Mouse (Mus musculus) heart, embryonic 15.5 days (tissue): Measurements from ENCODE around the gene Ppp2r5b. TPM values are rescaled to one million over a fixed set of nuclear protein-coding genes. Genes with fewer than 3 reads are reported as not detected.

Experiments used
- ATAC-seq: fragments of 200-750 bp; cut with Nextera tagmentation; replicated peaks from 2 replicates; pipeline ENCODE4 v1.8.0; 2017; ENCODE audit warnings: low read depth, moderate TSS enrichment; ENCODE audit not compliant: insufficient number of reproducible peaks, insufficient read depth, low FRiP score
- H3K27ac ChIP-seq: fragments of 300-500 bp; sonication (generic); 2 replicates; pipeline ENCODE4 v1.5.1; 2015; ENCODE audit warnings: mild to moderate bottlenecking, inconsistent platforms
- H3K27me3 ChIP-seq: fragments of 300-500 bp; sonication (generic); 2 replicates; pipeline ENCODE4 v1.6.1; 2015; ENCODE audit warnings: inconsistent platforms
- H3K36me3 ChIP-seq: fragments of 300-500 bp; sonication (generic); 2 replicates; pipeline ENCODE4 v1.6.1; 2015; ENCODE audit warnings: mild to moderate bottlenecking, inconsistent platforms
- H3K4me1 ChIP-seq: fragments of 300-500 bp; sonication (generic); replicated peaks from 2 replicates; pipeline ENCODE4 v1.6.1; 2015; ENCODE audit warnings: inconsistent platforms
- H3K4me2 ChIP-seq: fragments of 300-500 bp; sonication (generic); 2 replicates; pipeline ENCODE4 v1.6.1; 2015; ENCODE audit warnings: inconsistent platforms, mild to moderate bottlenecking, moderate library complexity
- H3K4me3 ChIP-seq: fragments of 300-500 bp; sonication (generic); 2 replicates; pipeline ENCODE4 v1.5.1; 2015; ENCODE audit warnings: mild to moderate bottlenecking, inconsistent platforms
- H3K9ac ChIP-seq: fragments of 300-500 bp; sonication (generic); 2 replicates; pipeline ENCODE4 v1.6.1; 2015; ENCODE audit warnings: mild to moderate bottlenecking, inconsistent platforms
- H3K9me3 ChIP-seq: fragments of 300-500 bp; sonication (generic); replicated peaks from 2 replicates; pipeline ENCODE4 v1.6.1; 2016; ENCODE audit warnings: inconsistent platforms
- WGBS: fragments of 180-500 bp; shearing (Covaris S2); methylation state at CpG from one replicate; pipeline ENCODE4 v1.1.7; 2015; ENCODE audit warnings: mixed read lengths; 5-methylcytosine and 5-hydroxymethylcytosine counted together
- polyA plus RNA-seq: library from polyadenylated mRNA; unstranded; fragments of >200 nt; fragmentation: Nextera tagmentation; extraction: Ambion mirVana; gene quantifications from 2 replicates; pipeline ENCODE4 v1.2.1, GENCODE M21; 2015

The Ppp2r5b gene
- polyA plus RNA-seq, 1 experiment from 2014 or later = 21.4 TPM

GRCm38 (mm10) chr19:6231036-6231435 is 4.6 kb downstream of the Ppp2r5b start:
- H3K4me3 ChIP-seq = no peak overlapping the region
- H3K9ac ChIP-seq = no peak overlapping the region
- H3K4me1 ChIP-seq = peaks cover 17% of the 10 kb centered on the region
- no peak overlapping the region for H3K27ac ChIP-seq
- no peak for ATAC-seq
- no peaks in the 10 kb centered on the region for H3K9me3 ChIP-seq
- H3K36me3 ChIP-seq = peaks cover 45% of the 10 kb centered on the region
- H3K4me2 ChIP-seq = no peak overlapping the region
- H3K27me3 ChIP-seq = no peaks in the 10 kb centered on the region
- WGBS = 76% methylated on average over 2 of the region's 2 CpGs

DNA sequence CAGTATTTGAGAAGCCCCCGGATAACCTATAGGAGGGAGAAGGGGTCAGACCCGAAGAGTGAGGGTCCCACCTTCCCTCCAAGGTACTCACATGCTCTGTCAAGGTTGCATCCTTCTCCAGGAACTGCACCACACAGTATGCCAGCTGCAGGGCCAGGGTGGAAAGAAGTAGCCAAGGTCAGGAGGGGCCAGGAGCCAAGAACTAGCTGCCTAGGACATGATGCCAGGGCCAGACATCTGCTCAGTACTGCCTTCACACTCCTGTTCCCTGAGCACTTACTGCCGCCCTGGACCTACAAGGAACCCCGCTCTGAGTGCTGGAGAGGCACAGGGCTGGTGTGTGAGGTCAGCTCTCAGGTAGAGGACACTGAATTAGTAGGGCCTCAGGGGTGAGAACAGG is 5.3 kb downstream of the Ppp2r5b start:
- Histone ChIP-seq H3K9ac (no peak overlapping the region), H3K27me3 (no peaks in the 10 kb centered on the region), H3K27ac (no peak overlapping the region), H3K9me3 (no peaks in the 10 kb centered on the region), H3K36me3 (peaks cover 45% of the 10 kb centered on the region), H3K4me1 (peaks cover 17% of the 10 kb centered on the region), H3K4me2 (no peak overlapping the region), H3K4me3 (no peak overlapping the region)
- 84% methylated on average over 4 of the region's 4 CpGs for WGBS
- no peak for ATAC-seq

GRCm38 (mm10) chr19:6227864-6228263 is 7.8 kb downstream of the Ppp2r5b start:
- no peak overlapping the region for H3K9ac ChIP-seq
- 92% methylated on average over 4 of the region's 4 CpGs for WGBS
- no peak overlapping the region for H3K27ac ChIP-seq
- H3K4me2 ChIP-seq = no peak overlapping the region
- H3K27me3 ChIP-seq = no peaks in the 10 kb centered on the region
- no peaks in the 10 kb centered on the region for H3K9me3 ChIP-seq
- ATAC-seq = no peak
- H3K4me3 ChIP-seq = no peak overlapping the region
- H3K4me1 ChIP-seq = no peaks in the 10 kb centered on the region
- peaks cover 42% of the 10 kb centered on the region for H3K36me3 ChIP-seq

- no peaks in the 10 kb centered on the region for H3K4me1 ChIP-seq
- no peak overlapping the region for H3K9ac ChIP-seq
- H3K4me2 ChIP-seq = no peak overlapping the region
- H3K36me3 ChIP-seq = peaks cover 33% of the 10 kb centered on the region
- H3K4me3 ChIP-seq = no peak overlapping the region
- H3K27me3 ChIP-seq = no peaks in the 10 kb centered on the region
- no peak for ATAC-seq
- 87% methylated on average over 14 of the region's 14 CpGs for WGBS
- H3K27ac ChIP-seq = no peak overlapping the region
- H3K9me3 ChIP-seq = no peaks in the 10 kb centered on the region
These were observed 8.9 kb downstream of the Ppp2r5b start for GRCm38 (mm10) chr19:6226763-6227162.

GRCm38 (mm10) chr19:6226135-6226534 is 9.5 kb downstream of the Ppp2r5b start, which contains the start of gene Gpha2:
TSS of gene Gpha2 (plus strand) at chr19:6226380.
- Histone ChIP-seq H3K9ac (no peak within 1 kb of the TSS), H3K36me3 (peaks cover 27% of the 10 kb centered on the region), H3K27ac (no peak within 1 kb of the TSS), H3K9me3 (no peaks in the 10 kb centered on the region), H3K4me3 (no peak within 1 kb of the TSS), H3K4me2 (no peak within 1 kb of the TSS), H3K27me3 (no peaks in the 10 kb centered on the region), H3K4me1 (no peaks in the 10 kb centered on the region)
- ATAC-seq = no peak
- 35% methylated on average over 2 of the region's 2 CpGs for WGBS

- WGBS = 51% methylated on average over 6 of the region's 6 CpGs
- Histone ChIP-seq H3K36me3 (no peaks in the 10 kb centered on the region), H3K4me1 (no peaks in the 10 kb centered on the region), H3K4me2 (no peak overlapping the region), H3K9me3 (no peaks in the 10 kb centered on the region), H3K27me3 (no peaks in the 10 kb centered on the region), H3K4me3 (no peak overlapping the region), H3K9ac (no peak overlapping the region), H3K27ac (no peak overlapping the region)
- ATAC-seq = no peak
These were observed 17.1 kb downstream of the Ppp2r5b start for GRCm38 (mm10) chr19:6218606-6219005.

- no peak overlapping the region for H3K4me3 ChIP-seq
- H3K4me1 ChIP-seq = no peaks in the 10 kb centered on the region
- ATAC-seq = no peak
- H3K27ac ChIP-seq = no peak overlapping the region
- H3K9me3 ChIP-seq = no peaks in the 10 kb centered on the region
- H3K4me2 ChIP-seq = no peak overlapping the region
- no peak overlapping the region for H3K9ac ChIP-seq
- H3K27me3 ChIP-seq = no peaks in the 10 kb centered on the region
- WGBS = 72% methylated on average over 6 of the region's 6 CpGs
- H3K36me3 ChIP-seq = no peaks in the 10 kb centered on the region
These were observed 19.5 kb downstream of the Ppp2r5b start for GRCm38 (mm10) chr19:6216046-6216705.

GRCm38 (mm10) chr19:6206716-6207115 is 29.0 kb downstream of the Ppp2r5b start:
- H3K27me3 ChIP-seq = no peaks in the 10 kb centered on the region
- no peaks in the 10 kb centered on the region for H3K4me1 ChIP-seq
- H3K4me2 ChIP-seq = no peak overlapping the region
- H3K9me3 ChIP-seq = no peaks in the 10 kb centered on the region
- no peak for ATAC-seq
- H3K36me3 ChIP-seq = no peaks in the 10 kb centered on the region
- WGBS = 63% methylated on average over 5 of the region's 5 CpGs
- H3K9ac ChIP-seq = no peak overlapping the region
- H3K27ac ChIP-seq = no peak overlapping the region
- H3K4me3 ChIP-seq = no peak overlapping the region

GRCm38 (mm10) chr19:6204265-6204664 is 31.4 kb downstream of the Ppp2r5b start:
- H3K9ac ChIP-seq = no peak overlapping the region
- H3K9me3 ChIP-seq = no peaks in the 10 kb centered on the region
- H3K27ac ChIP-seq = no peak overlapping the region
- no peaks in the 10 kb centered on the region for H3K36me3 ChIP-seq
- no peak for ATAC-seq
- H3K27me3 ChIP-seq = no peaks in the 10 kb centered on the region
- no peak overlapping the region for H3K4me2 ChIP-seq
- 69% methylated on average over 2 of the region's 2 CpGs for WGBS
- H3K4me1 ChIP-seq = no peaks in the 10 kb centered on the region
- no peak overlapping the region for H3K4me3 ChIP-seq

DNA sequence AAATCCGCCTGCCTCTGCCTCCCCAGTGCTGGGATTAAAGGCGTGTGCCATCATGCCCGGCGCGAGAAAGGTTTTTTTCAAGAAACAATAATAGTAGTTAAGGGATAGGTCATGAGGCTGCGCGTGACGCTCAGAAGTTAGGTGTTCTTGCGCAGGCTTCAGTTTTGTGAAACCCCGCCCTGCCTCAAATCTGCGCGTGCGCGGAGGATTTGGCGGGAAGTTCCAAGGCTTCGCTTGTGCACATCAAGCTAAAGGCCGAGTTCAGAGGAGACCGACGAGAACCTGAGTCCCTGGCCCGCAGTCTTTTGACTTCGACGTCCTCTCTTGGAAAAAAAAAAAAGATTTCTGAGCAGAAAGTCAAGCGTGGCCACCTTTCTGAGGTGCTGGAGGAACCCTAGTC is 51.5 kb downstream of the Ppp2r5b start, which contains the start of gene Majin:
Gene Majin, plus strand, starts transcription at position 258 of the 400 bp plus-strand sequence.
- Histone ChIP-seq H3K27me3 (peaks cover 9% of the 10 kb centered on the region; the same call in 1 of the 2 replicates), H3K9me3 (no peaks in the 10 kb centered on the region), H3K4me1 (no peaks in the 10 kb centered on the region), H3K9ac (no peak within 1 kb of the TSS), H3K4me3 (no peak within 1 kb of the TSS), H3K36me3 (no peaks in the 10 kb centered on the region), H3K4me2 (no peak within 1 kb of the TSS), H3K27ac (no peak within 1 kb of the TSS)
- no peak for ATAC-seq
- 76% methylated on average over 23 of the region's 23 CpGs for WGBS

DNA sequence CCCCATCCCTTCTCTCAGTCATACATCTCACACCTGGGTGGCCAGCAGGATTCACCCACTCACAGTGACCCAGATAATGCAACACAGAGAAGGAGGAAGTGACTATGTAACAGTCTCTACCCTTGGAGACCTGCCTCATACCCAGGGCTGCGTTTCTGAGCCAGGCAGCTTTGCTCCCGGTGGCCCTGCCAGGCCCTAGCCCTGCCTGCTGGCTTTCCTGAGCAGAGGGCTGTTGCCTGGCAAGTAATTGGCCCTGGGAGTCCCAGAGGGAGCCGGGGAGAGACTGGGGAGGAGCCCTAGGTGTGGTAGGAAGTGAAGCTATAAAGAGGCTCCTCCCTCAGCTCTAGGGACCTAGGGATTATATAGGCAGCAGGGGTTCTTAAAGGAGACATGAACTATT is 53.1 kb downstream of the Ppp2r5b start:
- no peak for ATAC-seq
- H3K4me3 ChIP-seq = no peak overlapping the region
- H3K27me3 ChIP-seq = peaks cover 9% of the 10 kb centered on the region; the same call in 1 of the 2 replicates
- WGBS = 19% methylated on average over 3 of the region's 3 CpGs
- H3K9me3 ChIP-seq = no peaks in the 10 kb centered on the region
- no peak overlapping the region for H3K4me2 ChIP-seq
- H3K27ac ChIP-seq = no peak overlapping the region
- H3K36me3 ChIP-seq = no peaks in the 10 kb centered on the region
- H3K9ac ChIP-seq = no peak overlapping the region
- no peaks in the 10 kb centered on the region for H3K4me1 ChIP-seq

DNA sequence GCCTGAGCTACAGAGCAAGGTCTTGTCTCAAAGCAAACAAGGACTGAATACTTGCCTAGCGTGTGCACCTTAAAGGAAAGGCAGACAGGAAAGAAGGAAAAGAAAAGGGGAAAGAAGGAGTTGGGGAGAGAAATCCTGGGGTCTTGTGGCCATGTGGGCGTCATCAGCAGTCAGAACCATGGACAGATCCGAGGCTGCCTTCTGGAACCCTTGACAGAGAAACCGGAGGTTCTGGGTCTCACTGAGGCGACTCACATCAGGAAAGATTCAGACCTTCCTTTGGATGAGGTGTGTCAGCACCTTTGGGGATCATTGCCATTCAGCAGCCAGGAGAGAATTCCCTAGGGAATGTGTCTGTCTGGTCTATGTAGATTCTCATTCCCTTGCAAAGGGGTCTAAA is 54.0 kb downstream of the Ppp2r5b start:
- no peak overlapping the region for H3K4me2 ChIP-seq
- H3K36me3 ChIP-seq = no peaks in the 10 kb centered on the region
- no peak overlapping the region for H3K27ac ChIP-seq
- no peaks in the 10 kb centered on the region for H3K9me3 ChIP-seq
- no peak for ATAC-seq
- 13% methylated on average over 5 of the region's 5 CpGs for WGBS
- H3K9ac ChIP-seq = no peak overlapping the region
- H3K4me3 ChIP-seq = no peak overlapping the region
- H3K4me1 ChIP-seq = no peaks in the 10 kb centered on the region
- peaks cover 9% of the 10 kb centered on the region; the same call in 1 of the 2 replicates for H3K27me3 ChIP-seq
